8 mouse cellular contexts compared by ENCODE assay signal in the genomic region with DNA sequence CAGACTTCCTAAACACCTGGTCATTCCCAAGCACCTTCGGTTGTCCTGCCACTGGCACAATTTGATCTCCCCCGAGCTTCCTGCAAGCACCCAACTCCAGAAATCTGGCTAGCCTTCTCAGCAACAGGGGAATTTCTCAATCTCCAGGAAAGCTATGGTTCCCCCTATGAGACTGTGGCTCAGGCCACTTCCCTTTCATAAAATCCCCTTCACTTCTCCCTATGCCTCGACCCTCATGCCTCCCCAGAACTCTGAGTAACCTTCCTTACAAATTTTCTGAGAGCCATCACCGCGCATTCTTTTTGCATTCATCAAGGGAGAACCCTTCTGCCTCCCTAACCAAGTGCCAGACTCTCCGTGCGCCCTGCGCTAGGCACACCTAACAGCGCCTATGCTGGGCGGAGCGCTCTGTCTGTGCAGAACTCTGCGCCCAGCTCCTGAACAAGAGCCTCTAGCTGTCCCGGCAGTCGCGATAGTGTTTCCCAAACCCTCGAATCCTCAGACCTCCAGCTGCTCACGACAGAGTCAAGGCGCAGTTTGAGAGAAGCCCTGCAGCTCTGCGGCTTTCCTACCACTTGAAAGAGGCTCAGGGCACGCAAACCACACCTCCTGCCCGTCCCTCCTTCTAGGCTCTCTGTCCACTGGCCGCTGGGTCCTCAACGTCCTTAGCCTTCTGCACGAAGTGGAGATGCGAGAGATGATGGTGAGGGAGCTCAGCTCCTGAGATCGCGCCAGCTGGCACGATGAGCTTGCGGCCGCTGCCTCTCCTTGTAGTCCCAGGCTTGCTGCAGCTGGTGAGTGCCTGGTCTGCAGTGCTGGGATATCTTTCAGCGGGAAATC. TPM values are rescaled to one million over a fixed set of nuclear protein-coding genes. Genes with fewer than 3 reads are reported as not detected.
A peak's percentile ranks its signal among the peaks of the same experiment; 100 is the strongest.
DNase-seq lines count a peak whose midpoint lies in the region; ATAC-seq lines count a peak whose summit lies in the region.
"Had no signal": no experiment of that assay in that cellular context is flagged by ENCODE, and none has a peak within 500 bp of the region (broad histone marks: within the 10 kb centered on the region; RNA-seq: fewer than 3 reads in every experiment).

A gene (plus strand): TSS at position 501 of the 840 bp plus-strand sequence.

- H3K9ac ChIP-seq in lung, embryonic 15.5 days = no peak within 1 kb of the TSS
- no peak within 1 kb of the TSS; the same call in 1 of the 2 replicates for H3K9ac ChIP-seq in intestine, embryonic 15.5 days
- no peak within 1 kb of the TSS for H3K9ac ChIP-seq in liver, embryonic 13.5 days
- H3K9ac ChIP-seq in stomach, embryonic 15.5 days = no peak within 1 kb of the TSS

- H3K4me3 ChIP-seq in lung, embryonic 15.5 days = no peak within 1 kb of the TSS
- peak within 1 kb of the TSS; percentile 51 for H3K4me3 ChIP-seq in forebrain, embryonic 10.5 days
- peak within 1 kb of the TSS; percentile 27 for H3K4me3 ChIP-seq in intestine, embryonic 15.5 days (replicated peaks)
- H3K4me3 ChIP-seq in liver, embryonic 13.5 days (replicated peaks) = no peak within 1 kb of the TSS
- H3K4me3 ChIP-seq in stomach, embryonic 15.5 days (replicated peaks) = peak within 1 kb of the TSS; percentile 25

- H3K4me2 ChIP-seq in lung, embryonic 15.5 days = peak within 1 kb of the TSS; percentile 30
- H3K4me2 ChIP-seq in intestine, embryonic 15.5 days (replicated peaks) = peak within 1 kb of the TSS; percentile 69
- H3K4me2 ChIP-seq in liver, embryonic 13.5 days = peak within 1 kb of the TSS; percentile 15; the same call in 1 of the 2 replicates
- peak within 1 kb of the TSS; percentile 54 for H3K4me2 ChIP-seq in stomach, embryonic 15.5 days

- ATAC-seq in lung, embryonic 15.5 days (ENCODE audit: borderline replicate concordance, extremely low read depth, low FRiP score, low TSS enrichment) = no peak
- peak; percentile 58 for ATAC-seq in intestine, embryonic 15.5 days
- ATAC-seq in liver, embryonic 13.5 days (ENCODE audit: low read depth) = no peak
- ATAC-seq in stomach, embryonic 15.5 days (ENCODE audit: insufficient read depth, low FRiP score, low read depth) = peak; percentile 53; the same call in 1 of the 2 replicates

- no peaks in the 10 kb centered on the region for H3K36me3 ChIP-seq in lung, embryonic 15.5 days
- H3K36me3 ChIP-seq in forebrain, embryonic 10.5 days (replicated peaks) = no peaks in the 10 kb centered on the region
- H3K36me3 ChIP-seq in intestine, embryonic 15.5 days = no peaks in the 10 kb centered on the region
- no peaks in the 10 kb centered on the region for H3K36me3 ChIP-seq in liver, embryonic 13.5 days
- H3K36me3 ChIP-seq in stomach, embryonic 15.5 days = no peaks in the 10 kb centered on the region

- DNase-seq in lung, postnatal 25 days (ENCODE audit: low spot score) = no peak
- DNase-seq in forebrain, embryonic 10.5 days (ENCODE audit: extremely low spot score, low spot score) = peak; percentile 37
- DNase-seq in liver, embryonic 13.5 days = no peak
- no peak for DNase-seq in thymus, postnatal 14 days

- no peaks in the 10 kb centered on the region for H3K9me3 ChIP-seq in lung, embryonic 15.5 days
- no peaks in the 10 kb centered on the region for H3K9me3 ChIP-seq in forebrain, embryonic 10.5 days
- H3K9me3 ChIP-seq in intestine, embryonic 15.5 days = no peaks in the 10 kb centered on the region
- H3K9me3 ChIP-seq in liver, embryonic 13.5 days (replicated peaks) = no peaks in the 10 kb centered on the region
- no peaks in the 10 kb centered on the region for H3K9me3 ChIP-seq in stomach, embryonic 15.5 days

- no peak within 1 kb of the TSS for H3K27ac ChIP-seq in lung, embryonic 15.5 days
- no peak within 1 kb of the TSS for H3K27ac ChIP-seq in forebrain, embryonic 10.5 days
- H3K27ac ChIP-seq in intestine, embryonic 15.5 days = no peak within 1 kb of the TSS
- no peak within 1 kb of the TSS for H3K27ac ChIP-seq in liver, embryonic 13.5 days
- no peak within 1 kb of the TSS for H3K27ac ChIP-seq in stomach, embryonic 15.5 days
- H3K27ac ChIP-seq: macrophage had no signal

- peaks cover 14% of the 10 kb centered on the region for H3K27me3 ChIP-seq in lung, embryonic 15.5 days
- peaks cover 21% of the 10 kb centered on the region for H3K27me3 ChIP-seq in forebrain, embryonic 10.5 days (ENCODE audit: poor library complexity, severe bottlenecking)
- H3K27me3 ChIP-seq in intestine, embryonic 15.5 days (replicated peaks) = 0 out of 2 replicates have a peak, but pooled peaks cover 5% of the 10 kb centered on the region
- H3K27me3 ChIP-seq in liver, embryonic 13.5 days = peaks cover 12% of the 10 kb centered on the region
- H3K27me3 ChIP-seq in stomach, embryonic 15.5 days (replicated peaks) = peaks cover 14% of the 10 kb centered on the region

- 2% methylated on average over 31 of the region's 31 CpGs for WGBS in lung, embryonic 15.5 days
- WGBS in forebrain, embryonic 10.5 days = 3% methylated on average over 31 of the region's 31 CpGs
- 3% methylated on average over 31 of the region's 31 CpGs for WGBS in intestine, embryonic 15.5 days
- 4% methylated on average over 31 of the region's 31 CpGs for WGBS in liver, embryonic 13.5 days (ENCODE audit: insufficient replicate concordance)
- WGBS in stomach, embryonic 15.5 days = 2% methylated on average over 31 of the region's 31 CpGs

- no peaks in the 10 kb centered on the region for H3K4me1 ChIP-seq in lung, embryonic 15.5 days
- H3K4me1 ChIP-seq in forebrain, embryonic 10.5 days = peaks cover 11% of the 10 kb centered on the region
- no peaks in the 10 kb centered on the region; the same call in 1 of the 2 replicates for H3K4me1 ChIP-seq in intestine, embryonic 15.5 days (replicated peaks)
- H3K4me1 ChIP-seq in liver, embryonic 13.5 days (replicated peaks) = no peaks in the 10 kb centered on the region
- H3K4me1 ChIP-seq in stomach, embryonic 15.5 days = no peaks in the 10 kb centered on the region

RNA-seq across cellular contexts. Expression of the gene that starts here (rescaled TPM):
- polyA plus RNA-seq in lung, embryonic 15.5 days (2015; fragmentation: Nextera tagmentation; extraction: Ambion mirVana) = not detected in 2 replicates
- not detected in 2 replicates for polyA plus RNA-seq in forebrain, embryonic 10.5 days (2016; fragmentation: Nextera tagmentation; extraction: Ambion mirVana)
- polyA plus RNA-seq in intestine, embryonic 15.5 days (2015; fragmentation: Nextera tagmentation; extraction: Ambion mirVana) = 0.34 and 0.40 TPM in 2 replicates
- not detected in 2 replicates for polyA plus RNA-seq in liver, embryonic 13.5 days (2015; fragmentation: Nextera tagmentation; extraction: Ambion mirVana)
- 0.41 and 0.59 TPM in 2 replicates for polyA plus RNA-seq in stomach, embryonic 15.5 days (2015; fragmentation: Nextera tagmentation; extraction: Ambion mirVana)
- polyA plus RNA-seq: macrophage had no signal

Comparison
In these comparisons a context has a peak if more than half of its experiments do, and no peak if none do; other contexts are left out.
1. Peak in DNase-seq and H3K4me3 ChIP-seq in forebrain, embryonic 10.5 days; RNA of the gene not detected or under 1 TPM.
2. Peak in ATAC-seq, H3K4me3 ChIP-seq and H3K4me2 ChIP-seq in intestine, embryonic 15.5 days; RNA of the gene not detected or under 1 TPM.
3. Peak in ATAC-seq, H3K4me3 ChIP-seq and H3K4me2 ChIP-seq in stomach, embryonic 15.5 days; RNA of the gene not detected or under 1 TPM.
4. H3K4me2 ChIP-seq: peak in every context shown above with its lines; median percentile 69 in intestine, embryonic 15.5 days; 54 in stomach, embryonic 15.5 days; 30 in lung, embryonic 15.5 days; 15 in liver, embryonic 13.5 days.